Mouse (Mus musculus) intestine, postnatal 0 days (tissue): ENCODE measurements at regions not wholly inside any gene's neighbourhood (a gene's known extent, or its start where the extent isn't known, plus 50 kb on each side); places are given as distances from the start of the nearest gene placed in this dataset.

Experiments
- ATAC-seq: fragments of 200-750 bp; cut with Nextera tagmentation; 2 replicates; pipeline ENCODE4 v1.8.0; 2017; ENCODE audit warnings: mild to moderate bottlenecking, moderate TSS enrichment, moderate library complexity
- H3K27ac ChIP-seq: fragments of 300-500 bp; sonication (generic); 2 replicates; pipeline ENCODE4 v1.5.1; 2014; ENCODE audit warnings: mild to moderate bottlenecking, low read depth, low read length, moderate library complexity
- H3K27me3 ChIP-seq: fragments of 300-500 bp; sonication (generic); replicated peaks from 2 replicates; pipeline ENCODE4 v1.6.1; 2014; ENCODE audit warnings: low read length, mixed read lengths; ENCODE audit not compliant: control insufficient read depth, insufficient read depth
- H3K36me3 ChIP-seq: fragments of 300-500 bp; sonication (generic); 2 replicates; pipeline ENCODE4 v1.6.1; 2014; ENCODE audit warnings: mild to moderate bottlenecking, moderate library complexity; ENCODE audit not compliant: control insufficient read depth, insufficient read depth
- H3K4me1 ChIP-seq: fragments of 300-500 bp; sonication (generic); replicated peaks from 2 replicates; pipeline ENCODE4 v1.6.1; 2014; ENCODE audit warnings: antibody characterized with exemption, low read length, mixed read lengths; ENCODE audit not compliant: control insufficient read depth, insufficient read depth
- H3K4me2 ChIP-seq: fragments of 300-500 bp; sonication (generic); replicated peaks from 2 replicates; pipeline ENCODE4 v1.6.1; 2014; ENCODE audit warnings: low read depth, mild to moderate bottlenecking, moderate library complexity
- H3K4me3 ChIP-seq: fragments of 300-500 bp; sonication (generic); 2 replicates; pipeline ENCODE4 v1.5.1; 2014; ENCODE audit warnings: low read depth, low read length
- H3K9ac ChIP-seq: fragments of 300-500 bp; sonication (generic); 2 replicates; pipeline ENCODE4 v1.6.1; 2014; ENCODE audit warnings: mild to moderate bottlenecking, low read depth, low read length
- H3K9me3 ChIP-seq: fragments of 300-500 bp; sonication (generic); 2 replicates; pipeline ENCODE4 v1.6.1; 2016; ENCODE audit warnings: mixed run types; ENCODE audit not compliant: control insufficient read depth
- CTCF ChIP-seq: sonication (generic); IDR thresholded peaks from 2 replicates; pipeline ENCODE4 v1.5.1; 2016; ENCODE audit warnings: low read depth, mild to moderate bottlenecking, control low read depth, antibody characterized with exemption, moderate library complexity
- WGBS: fragments of 180-500 bp; shearing (Covaris S2); extraction: QIAGEN DNeasy Blood & Tissue Kit; methylation state at CpG from one replicate; pipeline ENCODE4 v1.1.7; 2014; 5-methylcytosine and 5-hydroxymethylcytosine counted together

DNA sequence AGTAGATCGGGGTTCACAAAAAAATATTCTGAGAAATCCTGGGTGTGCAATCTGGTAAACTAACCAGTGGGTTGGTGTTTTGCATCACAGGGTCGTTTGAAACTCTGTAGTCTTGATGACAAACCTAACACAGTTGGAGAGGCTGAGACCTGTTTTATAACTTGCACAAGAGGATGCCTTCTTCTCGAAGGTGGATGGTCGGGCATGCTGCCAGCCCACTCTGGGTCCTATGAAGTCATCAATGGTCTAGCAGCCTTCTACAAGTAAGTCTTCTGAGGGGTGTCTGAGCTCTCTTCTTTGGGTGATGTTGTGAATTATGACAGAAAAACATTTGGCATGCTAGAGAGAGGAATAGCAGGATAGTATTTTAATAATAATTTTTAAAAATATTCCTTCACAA is 123.6 kb upstream of the Tut7 start:
- no peaks in the 10 kb centered on the region for H3K4me1 ChIP-seq
- H3K4me3 ChIP-seq, result no peak overlapping the region
- no peak overlapping the region for H3K9ac ChIP-seq
- H3K9me3 ChIP-seq, result no peaks in the 10 kb centered on the region
- ATAC-seq, result no peak
- H3K4me2 ChIP-seq, result no peak overlapping the region
- H3K27ac ChIP-seq, result no peak overlapping the region
- no peak for TF ChIP-seq CTCF
- H3K36me3 ChIP-seq, result no peaks in the 10 kb centered on the region
- no peaks in the 10 kb centered on the region for H3K27me3 ChIP-seq
- WGBS, result 62% methylated on average over 4 of the region's 4 CpGs

DNA sequence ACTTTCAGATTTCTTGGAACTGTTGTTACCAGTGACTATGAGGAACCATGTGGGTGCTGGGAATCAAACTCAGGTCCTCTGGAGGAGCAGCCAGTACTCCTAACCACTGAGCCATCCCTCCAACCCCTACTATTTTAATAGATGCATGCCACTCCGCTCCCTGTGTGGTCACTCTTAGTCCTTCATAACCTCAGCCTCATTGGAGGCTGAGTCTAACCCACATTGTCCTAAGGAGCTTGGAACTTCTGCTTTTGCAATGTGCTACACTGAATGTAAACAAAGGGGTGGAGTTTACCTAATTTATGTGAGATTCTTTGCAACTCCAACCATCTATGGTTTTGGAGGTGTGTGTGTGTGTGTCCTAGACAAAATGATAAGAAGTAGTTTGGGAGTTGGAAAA is 122.7 kb upstream of the Tut7 start:
- Histone ChIP-seq H3K4me2 (no peak overlapping the region), H3K36me3 (no peaks in the 10 kb centered on the region), H3K9me3 (no peaks in the 10 kb centered on the region), H3K4me1 (no peaks in the 10 kb centered on the region), H3K27me3 (no peaks in the 10 kb centered on the region), H3K9ac (no peak overlapping the region), H3K27ac (no peak overlapping the region), H3K4me3 (no peak overlapping the region)
- TF ChIP-seq CTCF, result no peak
- no peak for ATAC-seq
- WGBS, result 90% methylated on average over 1 of the region's 1 CpGs

DNA sequence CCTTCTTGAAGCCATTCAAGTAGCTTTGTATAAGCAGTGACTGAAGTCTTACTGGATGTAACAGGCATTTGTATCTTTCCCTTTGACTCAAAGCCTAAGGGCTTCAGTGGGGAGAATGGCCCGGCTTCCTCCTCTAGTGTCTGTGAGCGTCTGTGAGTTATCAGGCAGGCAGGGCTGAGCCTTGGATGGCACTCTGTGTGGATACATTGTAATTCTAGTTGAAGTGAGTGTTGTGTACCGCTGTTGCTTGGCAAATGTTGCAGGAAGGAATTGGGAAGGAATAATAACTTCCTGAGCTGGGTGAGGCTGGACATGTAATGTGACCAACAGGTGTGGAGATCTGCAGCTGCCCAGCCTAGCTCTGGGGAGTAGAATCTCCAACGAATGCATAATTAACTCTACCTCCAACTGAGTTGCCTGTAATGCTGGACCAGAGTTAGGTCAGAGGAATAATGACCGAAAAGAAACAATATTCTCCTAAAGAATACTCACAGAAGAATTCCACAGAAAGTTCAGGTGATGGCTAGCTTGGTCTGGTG is 120.7 kb upstream of the Tut7 start:
- Histone ChIP-seq H3K4me3 (no peak overlapping the region), H3K4me1 (no peaks in the 10 kb centered on the region), H3K36me3 (no peaks in the 10 kb centered on the region), H3K9me3 (no peaks in the 10 kb centered on the region), H3K9ac (no peak overlapping the region), H3K27me3 (0 out of 2 replicates have a peak, but pooled peaks cover 5% of the 10 kb centered on the region), H3K27ac (no peak overlapping the region), H3K4me2 (no peak overlapping the region)
- no peak for ATAC-seq
- WGBS, result 54% methylated on average over 5 of the region's 5 CpGs
- no peak for TF ChIP-seq CTCF

GRCm38 (mm10) chr13:59943020-59943419 is 120.1 kb upstream of the Tut7 start:
- TF ChIP-seq CTCF, result no peak
- Histone ChIP-seq H3K27ac (no peak overlapping the region), H3K4me1 (no peaks in the 10 kb centered on the region), H3K27me3 (0 out of 2 replicates have a peak, but pooled peaks cover 5% of the 10 kb centered on the region), H3K4me3 (no peak overlapping the region), H3K9me3 (no peaks in the 10 kb centered on the region), H3K9ac (no peak overlapping the region), H3K4me2 (no peak overlapping the region), H3K36me3 (no peaks in the 10 kb centered on the region)
- no peak for ATAC-seq
- 84% methylated on average over 3 of the region's 3 CpGs for WGBS

DNA sequence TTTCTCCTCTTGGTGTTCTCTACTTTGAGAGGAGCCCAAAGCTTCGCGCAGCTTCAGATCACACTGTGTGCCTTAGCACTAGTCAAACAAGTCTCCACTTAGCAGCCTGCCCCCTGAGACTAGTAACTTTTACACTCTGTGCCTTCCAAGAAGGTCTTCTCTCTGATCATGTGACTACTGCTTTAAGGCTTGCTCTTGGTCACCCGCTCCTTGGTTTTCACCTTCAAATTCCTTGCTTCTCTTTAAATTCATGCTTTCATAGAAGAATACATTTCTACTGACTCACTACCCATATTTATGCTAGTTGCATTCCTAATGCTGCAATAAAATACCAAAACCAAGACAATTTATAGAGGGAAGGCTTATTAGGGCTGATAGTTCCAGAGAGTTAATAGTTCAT is 118.6 kb upstream of the Tut7 start:
- Histone ChIP-seq H3K4me2 (no peak overlapping the region), H3K4me1 (no peaks in the 10 kb centered on the region), H3K27ac (no peak overlapping the region), H3K4me3 (no peak overlapping the region), H3K9ac (no peak overlapping the region), H3K27me3 (0 out of 2 replicates have a peak, but pooled peaks cover 5% of the 10 kb centered on the region), H3K9me3 (no peaks in the 10 kb centered on the region), H3K36me3 (no peaks in the 10 kb centered on the region)
- WGBS, result 53% methylated on average over 3 of the region's 3 CpGs
- no peak for ATAC-seq
- TF ChIP-seq CTCF, result no peak

- H3K36me3 ChIP-seq, result no peaks in the 10 kb centered on the region
- 0 out of 2 replicates have a peak, but pooled peaks cover 5% of the 10 kb centered on the region for H3K27me3 ChIP-seq
- H3K9me3 ChIP-seq, result no peaks in the 10 kb centered on the region
- H3K4me1 ChIP-seq, result no peaks in the 10 kb centered on the region
- 33% methylated on average over 16 of the region's 16 CpGs for WGBS
- TF ChIP-seq CTCF, result no peak
- H3K27ac ChIP-seq, result no peak overlapping the region
- H3K4me3 ChIP-seq, result no peak overlapping the region
- H3K4me2 ChIP-seq, result no peak overlapping the region
- no peak overlapping the region for H3K9ac ChIP-seq
- no peak for ATAC-seq
These were observed 117.7 kb upstream of the Tut7 start for GRCm38 (mm10) chr13:59940414-59941205.
